In the genomic region with DNA sequence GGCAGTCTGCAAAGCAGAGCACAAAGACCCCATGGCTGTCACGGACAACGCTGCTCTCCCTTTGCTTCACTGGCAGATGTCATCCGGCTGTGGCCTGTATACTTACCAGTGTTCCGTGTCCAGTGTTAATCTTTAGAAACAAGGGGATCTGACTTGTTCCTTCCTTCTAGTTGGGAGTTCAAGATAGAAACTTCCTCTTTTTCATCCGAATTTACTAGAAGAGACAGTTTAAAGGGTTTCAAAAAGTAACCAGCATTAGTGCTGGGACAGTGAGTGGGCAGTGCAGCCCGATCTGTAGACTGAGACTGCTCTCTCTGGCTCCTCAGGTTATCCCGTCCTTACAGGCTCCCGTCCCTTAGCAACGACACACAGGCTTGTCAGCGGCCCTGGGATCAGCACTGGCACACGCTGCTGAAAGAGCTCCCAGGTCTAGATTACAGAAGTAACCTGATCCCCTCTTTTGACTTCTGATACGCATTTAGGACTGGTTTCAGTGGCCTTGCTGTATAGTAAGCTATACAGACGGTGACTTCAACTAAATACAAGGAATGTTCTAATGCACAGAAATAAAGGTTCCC, we compare ENCODE assay signal across 11 mouse cellular contexts. TPM values are rescaled to one million over a fixed set of nuclear protein-coding genes. Genes with fewer than 3 reads are reported as not detected.
DNase-seq lines count a peak whose midpoint lies in the region; ATAC-seq and TF ChIP-seq lines count a peak whose summit lies in the region.
"Had no signal": no experiment of that assay in that cellular context is flagged by ENCODE, and none has a peak within 500 bp of the region (broad histone marks: within the 10 kb centered on the region; RNA-seq: fewer than 3 reads in every experiment).

No protein-coding gene starts in this region.

- DNase-seq in heart, postnatal 36 days, result no peak
- DNase-seq in MEL (ENCODE audit: low read depth, low spot score), result peak; percentile 94
- DNase-seq in liver, embryonic 14.5 days (ENCODE audit: low read depth in 3 of 3, low spot score in 3 of 3), result no peak
- DNase-seq in forebrain, embryonic 14.5 days (ENCODE audit: low spot score), result no peak
- no peak for DNase-seq in thymus, adult 18-20 months
- DNase-seq: right cerebral cortex, postnatal 14 days had no signal

- ATAC-seq in heart, embryonic 11.5 days (replicated peaks; ENCODE audit: insufficient number of reproducible peaks, low FRiP score, low TSS enrichment), result no peak
- ATAC-seq in heart, embryonic 14.5 days (ENCODE audit: insufficient number of reproducible peaks, insufficient read depth, low FRiP score, low read depth), result peak; percentile 71; the same call in 1 of the 2 replicates
- no peak; the same call in 1 of the 2 replicates for ATAC-seq in liver, embryonic 14.5 days (ENCODE audit: insufficient read depth)
- no peak for ATAC-seq in forebrain, embryonic 16.5 days
- ATAC-seq in forebrain, embryonic 14.5 days, result no peak
- ATAC-seq: hindbrain, postnatal 0 days had no signal

- no peaks in the 10 kb centered on the region for H3K9me3 ChIP-seq in heart, embryonic 11.5 days (replicated peaks; ENCODE audit: control insufficient read depth, low read length)
- H3K9me3 ChIP-seq in MEL (replicated peaks; ENCODE audit: insufficient read depth, low read length), result no peaks in the 10 kb centered on the region
- no peaks in the 10 kb centered on the region for H3K9me3 ChIP-seq in heart, embryonic 14.5 days (ENCODE audit: control insufficient read depth, low read length)
- H3K9me3 ChIP-seq in liver, embryonic 14.5 days (ENCODE audit: control insufficient read depth, low read length), result no peaks in the 10 kb centered on the region
- no peaks in the 10 kb centered on the region for H3K9me3 ChIP-seq in forebrain, embryonic 16.5 days (ENCODE audit: control insufficient read depth, low read length)
- H3K9me3 ChIP-seq in forebrain, embryonic 14.5 days (replicated peaks; ENCODE audit: control insufficient read depth, low read length), result no peaks in the 10 kb centered on the region

- H3K4me3 ChIP-seq in heart, embryonic 11.5 days (ENCODE audit: low read depth, low read length), result no peak overlapping the region
- H3K4me3 ChIP-seq in MEL (ENCODE audit: control insufficient read depth in 1 of 2, insufficient read depth in 1 of 2, low read depth in 2 of 2, low read length in 2 of 2), result no peak overlapping the region
- no peak overlapping the region for H3K4me3 ChIP-seq in heart, embryonic 14.5 days (ENCODE audit: control insufficient read depth in 1 of 2, insufficient read depth in 1 of 2, low read depth in 1 of 2, low read length in 2 of 2)
- no peak overlapping the region for H3K4me3 ChIP-seq in liver, embryonic 14.5 days (ENCODE audit: insufficient read depth in 1 of 2, low read depth in 2 of 2, low read length in 2 of 2)
- H3K4me3 ChIP-seq in forebrain, embryonic 16.5 days (replicated peaks; ENCODE audit: low read length), result no peak overlapping the region
- no peak overlapping the region for H3K4me3 ChIP-seq in forebrain, embryonic 14.5 days (ENCODE audit: low read depth, low read length)
- H3K4me3 ChIP-seq: layer of hippocampus, adult 2 months had no signal

- peaks cover 8% of the 10 kb centered on the region for H3K79me2 ChIP-seq in MEL (ENCODE audit: control insufficient read depth, insufficient read depth, low read length, poor library complexity)

- TF ChIP-seq POLR2A in MEL (IDR thresholded peaks at IDR 0.05; ENCODE audit: control insufficient read depth in 1 of 2, insufficient read depth in 1 of 2, low read depth in 1 of 2, low read length in 2 of 2, poor library complexity in 1 of 2), result no peak

- no peaks in the 10 kb centered on the region for H3K27me3 ChIP-seq in heart, embryonic 11.5 days (ENCODE audit: control insufficient read depth, insufficient read depth, low read length)
- no peaks in the 10 kb centered on the region for H3K27me3 ChIP-seq in MEL (ENCODE audit: control insufficient read depth in 1 of 2, insufficient read depth in 2 of 2, low read length in 2 of 2)
- no peaks in the 10 kb centered on the region for H3K27me3 ChIP-seq in heart, embryonic 14.5 days (ENCODE audit: control insufficient read depth, insufficient read depth, low read length)
- H3K27me3 ChIP-seq in liver, embryonic 14.5 days (ENCODE audit: control insufficient read depth, insufficient read depth, low read length), result no peaks in the 10 kb centered on the region
- no peaks in the 10 kb centered on the region for H3K27me3 ChIP-seq in forebrain, embryonic 16.5 days (replicated peaks; ENCODE audit: control insufficient read depth, insufficient read depth, low read length)
- H3K27me3 ChIP-seq in forebrain, embryonic 14.5 days (replicated peaks; ENCODE audit: control insufficient read depth, insufficient read depth, low read length), result no peaks in the 10 kb centered on the region

- peaks cover 14% of the 10 kb centered on the region for H3K4me1 ChIP-seq in heart, embryonic 11.5 days (ENCODE audit: control insufficient read depth, insufficient read depth, low read length)
- H3K4me1 ChIP-seq in MEL (ENCODE audit: control insufficient read depth in 1 of 2, insufficient read depth in 2 of 2, low read length in 2 of 2), result peaks cover 18 to 25% of the 10 kb centered on the region in 2 experiments
- H3K4me1 ChIP-seq in heart, embryonic 14.5 days (ENCODE audit: control insufficient read depth in 2 of 2, insufficient read depth in 2 of 2, low read length in 2 of 2), result peaks cover 10 to 18% of the 10 kb centered on the region in 2 experiments; a peak in 3 of 4 replicates
- H3K4me1 ChIP-seq in liver, embryonic 14.5 days (replicated peaks; ENCODE audit: control insufficient read depth in 2 of 2, insufficient read depth in 2 of 2, low read length in 1 of 2), result peaks cover 0 to 2% of the 10 kb centered on the region in 2 experiments; a peak in 1 of 4 replicates
- peaks cover 3% of the 10 kb centered on the region; the same call in 1 of the 2 replicates for H3K4me1 ChIP-seq in forebrain, embryonic 16.5 days (replicated peaks; ENCODE audit: control insufficient read depth, insufficient read depth, low read length)
- H3K4me1 ChIP-seq in forebrain, embryonic 14.5 days (ENCODE audit: control insufficient read depth, insufficient read depth, low read length), result no peaks in the 10 kb centered on the region

- no peak for TF ChIP-seq CTCF in MEL (IDR thresholded peaks at IDR 0.05 in 2 of 3, conservative IDR thresholded peaks at IDR 0.05 in 1 of 3; ENCODE audit: control insufficient read depth in 1 of 3, insufficient read depth in 1 of 3, low read depth in 2 of 3, low read length in 3 of 3, poor library complexity in 1 of 3, severe bottlenecking in 1 of 3)
- TF ChIP-seq CTCF in liver, embryonic 14.5 days (IDR thresholded peaks at IDR 0.05; ENCODE audit: low read depth), result no peak

- peak overlapping the region; percentile 19; the same call in 1 of the 2 replicates for H3K4me2 ChIP-seq in heart, embryonic 11.5 days
- peak overlapping the region; percentile 11; the same call in 1 of the 2 replicates for H3K4me2 ChIP-seq in heart, embryonic 14.5 days (ENCODE audit: low read length)
- H3K4me2 ChIP-seq in liver, embryonic 14.5 days (ENCODE audit: low read depth), result 0 out of 2 replicates have a peak overlapping the region, but pooled peaks have one; percentile 20
- no peak overlapping the region for H3K4me2 ChIP-seq in forebrain, embryonic 16.5 days (ENCODE audit: low read length)
- no peak overlapping the region for H3K4me2 ChIP-seq in forebrain, embryonic 14.5 days (ENCODE audit: low read length)

- intact Hi-C loops in heart, postnatal 36 days (cut with DNase I), result loop anchor here (5.0 kb wide), 2 partner anchors 105 to 210 kb away; partner anchors contain the start of gene Top2a

- H3K9ac ChIP-seq in heart, embryonic 11.5 days (ENCODE audit: low read depth, low read length), result peak overlapping the region; percentile 34; the same call in 1 of the 2 replicates
- H3K9ac ChIP-seq in MEL (ENCODE audit: control insufficient read depth, low read depth, low read length, poor library complexity, severe bottlenecking), result peak overlapping the region; percentile 39
- peak overlapping the region; percentile 16; the same call in 1 of the 2 replicates for H3K9ac ChIP-seq in heart, embryonic 14.5 days (ENCODE audit: low read length)
- H3K9ac ChIP-seq in liver, embryonic 14.5 days (replicated peaks), result no peak overlapping the region
- H3K9ac ChIP-seq in forebrain, embryonic 16.5 days (replicated peaks; ENCODE audit: low read depth, low read length), result no peak overlapping the region
- H3K9ac ChIP-seq in forebrain, embryonic 14.5 days (ENCODE audit: low read length), result no peak overlapping the region

- H3K27ac ChIP-seq in heart, embryonic 11.5 days (ENCODE audit: low read depth, low read length), result peak overlapping the region; percentile 22; the same call in 1 of the 2 replicates
- peak overlapping the region; percentile 73 for H3K27ac ChIP-seq in MEL (ENCODE audit: control insufficient read depth, low read depth, low read length)
- H3K27ac ChIP-seq in heart, embryonic 14.5 days (replicated peaks in 1 of 2; ENCODE audit: control insufficient read depth in 1 of 2, insufficient read depth in 1 of 2, low read depth in 2 of 2, low read length in 2 of 2), result peak overlapping the region in 1 of 2 experiments; percentile 29; a peak in 1 of 4 replicates
- H3K27ac ChIP-seq in liver, embryonic 14.5 days, result no peak overlapping the region
- H3K27ac ChIP-seq in forebrain, embryonic 16.5 days (ENCODE audit: low read length), result no peak overlapping the region
- H3K27ac ChIP-seq in forebrain, embryonic 14.5 days (ENCODE audit: low read depth, low read length), result no peak overlapping the region
- H3K27ac ChIP-seq: hindbrain, postnatal 0 days; layer of hippocampus, adult 2 months had no signal

- peaks cover 23% of the 10 kb centered on the region for H3K36me3 ChIP-seq in heart, embryonic 11.5 days (ENCODE audit: control insufficient read depth, insufficient read depth, low read length)
- peaks cover 37 to 49% of the 10 kb centered on the region in 2 experiments for H3K36me3 ChIP-seq in MEL (ENCODE audit: control insufficient read depth in 1 of 2, insufficient read depth in 2 of 2, low read length in 2 of 2)
- H3K36me3 ChIP-seq in heart, embryonic 14.5 days (ENCODE audit: control insufficient read depth, insufficient read depth, low read length), result peaks cover 82% of the 10 kb centered on the region
- peaks cover 99% of the 10 kb centered on the region for H3K36me3 ChIP-seq in liver, embryonic 14.5 days (replicated peaks; ENCODE audit: control insufficient read depth, insufficient read depth, low read depth)
- no peaks in the 10 kb centered on the region for H3K36me3 ChIP-seq in forebrain, embryonic 16.5 days (ENCODE audit: control insufficient read depth, insufficient read depth)
- peaks cover 53% of the 10 kb centered on the region for H3K36me3 ChIP-seq in forebrain, embryonic 14.5 days (ENCODE audit: control insufficient read depth, insufficient read depth, low read length)

- peak; percentile 77 to 80 for TF ChIP-seq EP300 in MEL (IDR thresholded peaks at IDR 0.05; ENCODE audit: low read depth in 1 of 2, low read length in 2 of 2)
- TF ChIP-seq EP300 in liver, embryonic 14.5 days (IDR thresholded peaks at IDR 0.05; ENCODE audit: low read depth), result no peak

- 49% methylated on average over 13 of the region's 13 CpGs for WGBS in heart, embryonic 11.5 days (ENCODE audit: insufficient replicate concordance)
- WGBS in heart, embryonic 14.5 days, result 40% methylated on average over 13 of the region's 13 CpGs
- 40% methylated on average over 13 of the region's 13 CpGs for WGBS in liver, embryonic 14.5 days (ENCODE audit: insufficient replicate concordance)
- WGBS in forebrain, embryonic 16.5 days, result 71% methylated on average over 13 of the region's 13 CpGs
- WGBS in forebrain, embryonic 14.5 days, result 73% methylated on average over 13 of the region's 13 CpGs

- TF ChIP-seq RAD21 in MEL (IDR thresholded peaks at IDR 0.05; ENCODE audit: low read depth, low read length), result no peak

RNA-seq across cellular contexts. Expression of gene Cdc6, which starts 9.9 kb away (rescaled TPM):
- polyA plus RNA-seq in heart, embryonic 11.5 days (2014; fragmentation: Nextera tagmentation; extraction: Ambion mirVana), result 33.6 and 34.0 TPM in 2 replicates
- under 1 TPM; 0.14 to 0.49 TPM for total RNA-seq in heart, postnatal 36 days (2021)
- total RNA-seq in MEL (2012; rRNA removed), result 83.4 and 104 TPM in 2 replicates
- polyA plus RNA-seq in MEL (2012; ENCODE audit: insufficient read depth in 1 of 2, insufficient read length in 2 of 2, low read depth in 1 of 2, low replicate concordance in 2 of 2, missing spikeins in 1 of 2), result 10 to 100 TPM; 56.9 to 69.4 TPM
- 15.6 and 17.5 TPM in 2 replicates for polyA plus RNA-seq in heart, embryonic 14.5 days (2014; fragmentation: Nextera tagmentation; extraction: Ambion mirVana)
- 16.9 and 28.6 TPM in 2 replicates for polyA plus RNA-seq in liver, embryonic 14.5 days (2012; rRNA removed)
- 64.1 and 71.0 TPM in 2 replicates for polyA plus RNA-seq in liver, embryonic 14.5 days (2014; fragmentation: Nextera tagmentation; extraction: Ambion mirVana)
- polyA plus RNA-seq in forebrain, embryonic 16.5 days (2015; fragmentation: Nextera tagmentation; extraction: Ambion mirVana), result 10.3 and 10.9 TPM in 2 replicates
- 14.1 and 16.4 TPM in 2 replicates for polyA plus RNA-seq in forebrain, embryonic 14.5 days (2014; fragmentation: Nextera tagmentation; extraction: Ambion mirVana)

RNA-seq across cellular contexts. Expression of gene Rara, which starts 10.1 kb away (rescaled TPM):
- polyA plus RNA-seq in heart, embryonic 11.5 days (2014; fragmentation: Nextera tagmentation; extraction: Ambion mirVana), result 34.9 and 36.6 TPM in 2 replicates
- total RNA-seq in heart, postnatal 36 days (2021), result 10 to 100 TPM; 10.5 to 13.6 TPM
- total RNA-seq in MEL (2012; rRNA removed), result 9.8 and 12.1 TPM in 2 replicates
- 10 to 100 TPM in 1 of 2 experiments, not detected in 1; 13.7 TPM for polyA plus RNA-seq in MEL (2012; ENCODE audit: insufficient read depth in 1 of 2, insufficient read length in 2 of 2, low read depth in 1 of 2, low replicate concordance in 2 of 2, missing spikeins in 1 of 2)
- polyA plus RNA-seq in heart, embryonic 14.5 days (2014; fragmentation: Nextera tagmentation; extraction: Ambion mirVana), result 31.4 and 33.4 TPM in 2 replicates
- 1.9 and 2.3 TPM in 2 replicates for polyA plus RNA-seq in liver, embryonic 14.5 days (2012; rRNA removed)
- polyA plus RNA-seq in liver, embryonic 14.5 days (2014; fragmentation: Nextera tagmentation; extraction: Ambion mirVana), result 3.0 and 3.2 TPM in 2 replicates
- polyA plus RNA-seq in forebrain, embryonic 16.5 days (2015; fragmentation: Nextera tagmentation; extraction: Ambion mirVana), result 9.5 and 10.6 TPM in 2 replicates
- 8.2 and 9.8 TPM in 2 replicates for polyA plus RNA-seq in forebrain, embryonic 14.5 days (2014; fragmentation: Nextera tagmentation; extraction: Ambion mirVana)

RNA-seq across cellular contexts. Expression of gene Wipf2, which starts 54.1 kb away (rescaled TPM):
- polyA plus RNA-seq in heart, embryonic 11.5 days (2014; fragmentation: Nextera tagmentation; extraction: Ambion mirVana), result 3.8 and 4.0 TPM in 2 replicates
- total RNA-seq in heart, postnatal 36 days (2021), result 10 to 100 TPM in 1 of 2 experiments, 1 to 10 TPM in 1; 8.1 to 10.2 TPM
- total RNA-seq in MEL (2012; rRNA removed), result 2.9 and 3.2 TPM in 2 replicates
- polyA plus RNA-seq in MEL (2012; ENCODE audit: insufficient read depth in 1 of 2, insufficient read length in 2 of 2, low read depth in 1 of 2, low replicate concordance in 2 of 2, missing spikeins in 1 of 2), result 1 to 10 TPM in 1 of 2 experiments, not detected in 1; 7.1 TPM
- polyA plus RNA-seq in heart, embryonic 14.5 days (2014; fragmentation: Nextera tagmentation; extraction: Ambion mirVana), result 3.1 and 3.2 TPM in 2 replicates
- 2.0 and 2.1 TPM in 2 replicates for polyA plus RNA-seq in liver, embryonic 14.5 days (2012; rRNA removed)
- polyA plus RNA-seq in liver, embryonic 14.5 days (2014; fragmentation: Nextera tagmentation; extraction: Ambion mirVana), result 1.1 and 1.4 TPM in 2 replicates
- 4.6 and 5.1 TPM in 2 replicates for polyA plus RNA-seq in forebrain, embryonic 16.5 days (2015; fragmentation: Nextera tagmentation; extraction: Ambion mirVana)
- polyA plus RNA-seq in forebrain, embryonic 14.5 days (2014; fragmentation: Nextera tagmentation; extraction: Ambion mirVana), result 3.3 and 3.7 TPM in 2 replicates

Comparison
In these comparisons a context has a peak if more than half of its experiments do, and no peak if none do; other contexts are left out.
1. H3K27ac ChIP-seq: peak in heart, embryonic 11.5 days (single experiment) and MEL (single experiment); none in liver, embryonic 14.5 days (single experiment), forebrain, embryonic 16.5 days (single experiment) and forebrain, embryonic 14.5 days (single experiment).
2. H3K4me2 ChIP-seq: peak in heart, embryonic 11.5 days (single experiment), heart, embryonic 14.5 days (single experiment) and liver, embryonic 14.5 days (single experiment); none in forebrain, embryonic 16.5 days (single experiment) and forebrain, embryonic 14.5 days (single experiment).
3. H3K9ac ChIP-seq: peak in heart, embryonic 11.5 days (single experiment), MEL (single experiment) and heart, embryonic 14.5 days (single experiment); none in liver, embryonic 14.5 days (single experiment), forebrain, embryonic 16.5 days (single experiment) and forebrain, embryonic 14.5 days (single experiment).